Mouse (Mus musculus): ENCODE measurements around the gene Rad51ap1. TPM values are rescaled to one million over a fixed set of nuclear protein-coding genes. Genes with fewer than 3 reads are reported as not detected.

The Rad51ap1 gene
- total RNA-seq (2021) = 8.3 and 10.4 TPM in 2 replicates
- long read RNA-seq, experiment 1, partial matches to known transcripts = 1 of 9 reads
- long read RNA-seq, experiment 1, other reads (novel, unspliced or antisense) = 5 of 9 reads
- long read RNA-seq, experiment 2, partial matches to known transcripts = 0 of 5 reads
- long read RNA-seq, experiment 2, other reads (novel, unspliced or antisense) = 4 of 5 reads

GRCm38 (mm10) chr6:126939487-126940171 is at the start of gene Rad51ap1, which contains the start of gene D6Wsu163e:
Gene Rad51ap1 (minus strand): TSS chr6:126939587.
Gene D6Wsu163e (plus strand): TSS chr6:126939962.
- peak; percentile 97 for DNase-seq

- peak; percentile 5 for DNase-seq
Measured at GRCm38 (mm10) chr6:126981539-126982234, 42.3 kb upstream of the Rad51ap1 start.

DNA sequence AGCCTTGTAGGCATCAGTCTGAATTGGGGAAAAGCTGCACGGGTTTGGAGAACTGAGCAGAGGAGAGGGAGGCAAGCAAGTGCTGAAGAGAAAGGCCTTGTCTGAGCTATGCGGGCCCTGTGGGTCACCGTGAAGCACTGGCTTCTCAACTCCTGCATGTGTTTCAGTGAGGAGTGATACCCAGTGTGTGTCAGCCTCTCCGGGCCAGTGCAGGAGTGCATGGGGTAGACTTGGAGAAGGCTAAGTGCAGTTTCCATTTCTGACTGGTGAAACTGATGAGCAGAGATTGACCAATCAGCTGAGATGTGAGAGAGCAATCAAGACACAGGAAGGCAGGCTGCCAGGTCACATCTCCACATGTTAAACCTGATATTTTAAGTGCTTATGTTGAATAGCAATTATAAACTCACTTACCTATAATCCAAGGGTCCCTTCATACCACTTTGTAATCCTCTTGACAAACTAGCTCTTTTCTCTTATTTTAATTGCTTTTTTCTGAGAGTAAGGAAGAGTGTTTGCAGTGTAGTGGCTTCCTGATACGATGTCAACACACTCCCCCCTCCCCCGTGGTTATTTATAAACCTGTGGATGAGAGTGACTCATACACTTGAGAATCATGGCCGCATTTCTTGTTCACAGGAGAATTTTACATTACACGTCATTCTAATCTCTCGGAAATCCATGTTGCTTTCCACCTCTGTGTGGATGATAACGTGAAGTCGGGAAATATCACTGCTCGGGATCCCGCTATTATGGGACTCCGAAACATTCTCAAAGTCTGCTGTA is 27.0 kb upstream of the Rad51ap1 start:
- DNase-seq = no peak

GRCm38 (mm10) chr6:126963426-126963825 is 24.0 kb upstream of the Rad51ap1 start:
- no peak for DNase-seq

DNA sequence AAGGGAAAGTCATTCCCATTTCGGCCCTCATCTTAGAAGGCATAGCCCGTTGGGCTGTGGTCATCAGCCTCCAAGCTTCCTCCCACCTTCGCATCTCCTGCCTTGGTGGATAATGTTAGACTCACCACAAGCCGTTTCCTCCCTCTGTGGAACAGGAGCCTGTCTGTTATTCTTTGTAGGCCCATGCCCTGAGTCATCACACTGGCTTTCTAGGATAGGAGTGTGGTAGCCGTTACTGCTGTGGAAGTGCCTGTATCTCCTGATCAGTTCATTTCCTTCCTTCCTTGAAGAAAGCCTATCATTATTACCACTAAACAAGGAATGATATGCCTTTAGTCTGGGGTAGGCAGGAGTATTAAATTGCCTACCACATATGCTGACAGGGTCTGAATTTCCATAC is 23.3 kb upstream of the Rad51ap1 start:
- DNase-seq = no peak

GRCm38 (mm10) chr6:126961371-126962018 is 22.1 kb upstream of the Rad51ap1 start:
- DNase-seq = no peak

DNA sequence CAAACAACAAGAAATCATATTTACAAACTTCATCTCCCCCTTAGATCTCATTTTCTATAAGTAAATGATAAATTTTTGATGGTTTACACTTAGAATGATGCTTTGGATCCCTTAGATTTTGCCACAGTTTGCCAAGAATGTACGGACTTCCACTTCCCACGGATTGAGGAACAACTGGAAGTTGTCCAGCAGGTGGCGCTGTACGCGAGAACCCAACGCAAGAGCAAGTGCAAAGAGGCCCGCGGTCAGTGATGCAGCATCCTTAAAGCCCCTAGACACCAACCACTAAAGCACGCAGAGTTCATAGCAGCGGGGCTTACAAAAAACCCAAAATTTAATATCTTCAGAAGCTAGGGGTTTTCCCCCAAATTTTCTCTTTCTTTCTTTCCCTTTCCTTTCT is 16.3 kb upstream of the Rad51ap1 start:
- peak; percentile 87 for DNase-seq

DNA sequence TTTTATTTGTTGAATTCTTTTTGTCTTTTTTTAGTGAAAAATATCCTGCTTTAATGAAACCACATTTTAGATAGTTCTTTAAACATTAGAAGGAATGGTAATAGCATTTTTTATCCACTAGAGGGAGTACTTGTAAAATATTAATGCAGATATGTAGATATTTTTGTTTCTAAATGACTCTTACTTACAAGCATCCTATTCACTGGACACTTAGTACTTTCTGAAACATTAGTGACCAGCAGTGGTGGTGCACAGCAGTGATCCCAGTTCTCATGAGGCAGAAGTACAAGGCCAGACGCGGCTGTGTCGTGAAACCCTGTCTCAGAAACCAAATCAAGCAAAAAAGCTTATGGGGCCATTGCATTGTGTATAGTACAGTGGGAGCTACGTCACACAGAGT is 8.9 kb upstream of the Rad51ap1 start:
- DNase-seq = no peak

GRCm38 (mm10) chr6:126940451-126940850 is 1.1 kb upstream of the Rad51ap1 start:
- peak; percentile 11 for DNase-seq

- DNase-seq = no peak
Measured at GRCm38 (mm10) chr6:126938853-126939486, 417 bp downstream of the Rad51ap1 start.

GRCm38 (mm10) chr6:126938047-126938446 is 1.3 kb downstream of the Rad51ap1 start:
- DNase-seq = no peak

GRCm38 (mm10) chr6:126932896-126933295 is 6.5 kb downstream of the Rad51ap1 start:
- no peak for DNase-seq

GRCm38 (mm10) chr6:126921111-126921881 is 18.1 kb downstream of the Rad51ap1 start, which contains the start of gene Dyrk4:
Gene Dyrk4 (minus strand): TSS chr6:126921839.
- peak; percentile 33 for DNase-seq

DNA sequence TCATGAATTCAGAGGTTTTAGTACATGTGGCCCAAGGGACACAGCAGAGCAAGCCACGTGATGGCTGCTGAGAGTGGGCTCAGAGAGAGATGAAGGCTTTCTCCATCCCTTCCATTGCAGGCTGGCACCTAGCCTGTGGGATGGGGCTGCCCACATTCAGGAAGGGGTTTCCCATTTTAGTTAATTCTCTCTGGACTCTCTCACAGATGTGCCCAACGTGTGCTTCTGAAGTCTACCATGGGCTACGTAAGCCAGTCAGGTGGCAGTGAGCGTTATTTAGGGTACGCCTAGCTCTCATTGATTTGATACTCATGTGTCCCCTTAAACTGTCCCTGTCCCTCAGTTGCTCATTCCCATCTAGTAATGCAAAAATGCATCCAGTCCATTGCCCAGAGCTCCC is 24.5 kb downstream of the Rad51ap1 start:
- no peak for DNase-seq

DNA sequence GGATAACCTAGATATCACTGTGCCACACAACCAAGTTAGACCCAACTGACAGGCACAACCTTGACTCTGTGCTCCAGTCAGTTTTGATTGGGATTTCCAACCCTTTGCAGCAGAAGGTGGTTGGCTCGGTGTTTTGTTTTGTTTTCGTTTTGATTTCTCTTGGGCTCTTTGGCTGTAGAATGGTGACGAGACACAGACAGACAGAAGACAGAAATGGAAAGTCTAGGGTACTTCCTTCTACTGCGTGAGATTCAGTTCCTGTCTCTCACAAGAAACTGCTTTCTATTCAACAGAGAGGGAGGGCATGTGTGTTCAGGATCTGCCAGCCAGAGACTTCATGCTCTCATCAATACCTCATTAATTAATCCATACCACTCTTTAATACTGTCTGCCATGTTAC is 28.7 kb downstream of the Rad51ap1 start:
- DNase-seq = no peak

DNA sequence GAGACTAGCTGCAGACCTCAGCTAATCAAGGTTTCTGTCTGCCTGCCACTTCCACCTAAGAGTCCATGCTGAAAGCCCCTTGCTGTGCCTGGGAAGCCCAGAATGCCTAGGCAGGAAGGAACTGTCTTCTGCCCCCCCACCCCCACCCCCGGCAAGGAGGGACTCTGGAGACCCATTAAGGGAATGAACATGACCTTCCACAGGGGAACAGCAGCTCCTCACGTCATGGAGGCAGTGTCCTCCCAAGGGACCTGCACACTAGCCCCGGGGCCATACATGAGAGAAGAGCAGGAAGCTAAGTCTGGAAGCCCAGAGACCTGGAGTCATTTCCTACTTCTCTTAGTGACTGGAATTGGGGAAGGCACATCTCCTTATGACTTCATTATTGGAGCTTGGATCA is 31.5 kb downstream of the Rad51ap1 start:
- DNase-seq = no peak

DNA sequence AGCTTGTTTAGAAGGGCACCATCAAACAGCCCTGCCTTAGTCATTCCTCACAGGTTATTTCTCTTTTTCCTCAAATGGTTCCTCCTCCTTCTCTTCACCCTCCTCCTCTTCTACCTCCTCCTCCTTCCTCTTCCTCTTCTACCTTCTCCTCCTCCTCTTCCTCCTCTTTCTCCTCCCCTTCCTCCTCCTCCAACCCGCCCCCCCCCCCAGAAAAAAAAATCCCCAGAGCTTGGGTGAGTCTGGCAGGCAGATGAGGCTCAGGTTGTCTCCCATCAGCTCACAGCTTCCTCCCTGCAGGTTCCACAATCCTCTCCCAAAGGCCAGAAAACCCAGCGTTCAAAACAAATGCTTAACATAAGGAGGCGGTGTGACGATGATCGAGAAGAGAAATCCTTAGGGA is 32.0 kb downstream of the Rad51ap1 start:
- DNase-seq = no peak

GRCm38 (mm10) chr6:126877118-126877517 is 62.3 kb downstream of the Rad51ap1 start:
- DNase-seq = no peak

Measured in adrenal gland, postnatal 14 days (tissue).